Mouse (Mus musculus): Measurements from ENCODE around the gene Qrich2. TPM values are rescaled to one million over a fixed set of nuclear protein-coding genes. Genes with fewer than 3 reads are reported as not detected.

The Qrich2 gene
- total and polyA plus RNA-seq, 2 experiments from 2014 or later, result not detected

DNA sequence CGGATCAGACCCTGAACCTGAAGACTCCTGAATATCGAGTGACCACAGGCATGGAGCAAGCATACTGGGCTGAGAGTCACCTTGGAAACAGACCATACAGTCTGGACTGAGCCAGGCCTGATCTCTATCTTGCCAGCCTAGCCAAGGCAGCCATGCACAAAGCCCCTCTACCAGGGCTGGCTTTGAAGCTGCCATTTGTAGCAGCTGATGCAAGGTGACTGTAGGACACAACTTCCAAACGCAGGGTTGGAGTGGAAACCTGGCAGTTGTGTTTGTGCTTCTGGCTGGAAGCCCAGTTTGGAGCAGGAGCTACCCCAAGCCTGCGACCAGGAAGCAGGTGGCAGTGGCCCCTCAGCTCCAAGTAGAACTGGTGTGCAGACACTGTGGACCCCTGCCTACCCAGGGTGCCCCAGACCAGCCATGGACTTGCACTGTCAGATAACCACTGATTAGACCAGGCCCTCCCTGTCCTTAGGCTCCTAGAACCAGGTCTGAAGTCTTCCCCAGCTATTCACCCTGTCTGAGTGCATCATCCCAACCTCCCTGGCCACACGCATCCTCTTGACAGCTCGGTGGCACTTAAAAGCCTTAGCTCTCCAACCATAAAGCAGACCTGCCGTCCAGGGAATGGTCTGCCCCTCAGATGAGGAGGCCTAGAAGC is 25.5 kb downstream of the Qrich2 start:
- Histone ChIP-seq H3K9me3 (ENCODE audit: low read length) (no peaks in the 10 kb centered on the region), H3K4me3 (ENCODE audit: low read depth, low read length) (no peak overlapping the region), H3K27ac (ENCODE audit: low read depth, low read length) (no peak overlapping the region), H3K27me3 (ENCODE audit: insufficient read depth, low read length) (no peaks in the 10 kb centered on the region), H3K9ac (no peak overlapping the region), H3K4me1 (ENCODE audit: insufficient read depth) (0 out of 2 replicates have a peak, but pooled peaks cover 4% of the 10 kb centered on the region), H3K36me3 (ENCODE audit: insufficient read depth) (peaks cover 16% of the 10 kb centered on the region), H3K4me2 (ENCODE audit: low read depth) (no peak overlapping the region)
- DNase-seq, result peak; percentile 27
- 71% methylated on average over 7 of the region's 7 CpGs for WGBS
- ATAC-seq, result no peak
- TF ChIP-seq CTCF (IDR thresholded peaks at IDR 0.05; ENCODE audit: low read depth), result no peak

DNA sequence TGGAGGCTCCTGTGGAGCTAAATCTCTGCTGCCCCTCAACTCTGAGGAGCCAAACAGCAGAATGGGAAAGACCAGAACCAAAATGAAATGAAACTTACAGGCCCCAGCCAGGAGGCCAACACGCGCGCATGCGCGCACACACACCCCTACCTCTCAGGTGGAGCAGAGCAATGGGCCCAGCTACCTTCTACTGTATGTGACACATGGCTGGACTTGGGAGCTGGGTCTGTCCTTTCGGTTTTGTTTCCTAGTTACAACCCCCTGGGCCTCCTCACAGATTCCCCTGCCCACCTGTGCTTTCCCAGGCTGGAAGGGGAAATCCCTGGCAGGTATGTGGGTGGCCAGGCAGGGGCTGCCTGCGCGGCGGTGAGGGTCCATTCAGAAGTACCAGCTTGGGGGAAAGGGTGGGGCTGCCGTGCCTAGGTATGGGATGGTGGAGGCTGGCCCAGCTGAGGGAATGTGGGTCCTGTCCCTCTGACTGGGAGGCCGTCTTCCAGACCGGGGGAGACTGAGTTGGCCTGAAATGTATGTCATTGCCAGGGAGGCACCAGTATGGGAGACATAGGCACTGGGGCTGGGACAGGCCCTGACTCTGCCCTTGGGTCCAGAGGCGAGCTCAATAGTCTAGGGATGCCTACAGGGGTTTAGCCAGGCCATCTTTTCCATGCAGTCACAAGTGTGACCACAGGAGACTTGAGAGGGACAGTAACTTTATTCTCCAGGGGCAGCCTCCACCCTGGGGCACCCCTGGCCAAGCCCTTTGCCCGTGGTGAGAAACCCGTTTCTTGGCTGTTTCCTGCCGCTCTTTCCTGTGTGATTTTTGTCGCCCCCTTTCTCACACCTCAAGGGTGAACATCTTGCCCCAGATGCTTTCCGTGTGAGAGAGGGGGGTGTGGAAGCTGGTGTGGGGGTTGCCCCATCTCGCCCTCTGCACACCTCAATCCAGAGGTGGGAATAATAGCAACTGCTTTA is 26.5 kb downstream of the Qrich2 start:
- no peaks in the 10 kb centered on the region for H3K9me3 ChIP-seq (ENCODE audit: low read length)
- H3K4me2 ChIP-seq (ENCODE audit: low read depth), result no peak overlapping the region
- ATAC-seq, result no peak
- 85% methylated on average over 19 of the region's 19 CpGs for WGBS
- no peak overlapping the region for H3K4me3 ChIP-seq (ENCODE audit: low read depth, low read length)
- no peak for DNase-seq
- TF ChIP-seq CTCF (IDR thresholded peaks at IDR 0.05; ENCODE audit: low read depth), result no peak
- no peak overlapping the region for H3K9ac ChIP-seq
- peaks cover 16% of the 10 kb centered on the region for H3K36me3 ChIP-seq (ENCODE audit: insufficient read depth)
- 0 out of 2 replicates have a peak, but pooled peaks cover 4% of the 10 kb centered on the region for H3K4me1 ChIP-seq (ENCODE audit: insufficient read depth)
- H3K27ac ChIP-seq (ENCODE audit: low read depth, low read length), result no peak overlapping the region
- no peaks in the 10 kb centered on the region for H3K27me3 ChIP-seq (ENCODE audit: insufficient read depth, low read length)

DNA sequence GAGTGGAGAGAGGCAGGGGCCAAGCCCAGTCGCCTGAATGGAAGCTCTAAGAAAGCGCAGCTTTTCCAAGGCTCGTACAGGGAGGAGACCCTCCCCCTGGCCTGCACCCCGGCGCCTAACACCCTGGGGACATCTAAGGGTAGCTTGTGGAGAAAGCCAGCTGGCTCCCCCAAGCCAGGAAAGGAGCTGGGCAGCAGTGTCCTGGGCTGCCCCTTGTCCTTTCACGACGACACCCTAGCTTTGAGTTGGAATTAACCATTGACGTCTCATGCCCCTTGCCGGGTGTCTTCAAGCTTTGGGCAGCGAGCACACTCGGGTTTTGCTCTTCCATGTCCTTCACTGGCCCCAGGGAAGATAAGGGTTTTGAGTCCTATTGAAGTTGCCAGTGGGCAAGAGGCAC is 28.5 kb downstream of the Qrich2 start:
- Histone ChIP-seq H3K9ac (no peak overlapping the region), H3K36me3 (ENCODE audit: insufficient read depth) (peaks cover 16% of the 10 kb centered on the region), H3K27ac (ENCODE audit: low read depth, low read length) (no peak overlapping the region), H3K4me1 (ENCODE audit: insufficient read depth) (0 out of 2 replicates have a peak, but pooled peaks cover 4% of the 10 kb centered on the region), H3K27me3 (ENCODE audit: insufficient read depth, low read length) (no peaks in the 10 kb centered on the region), H3K9me3 (ENCODE audit: low read length) (no peaks in the 10 kb centered on the region), H3K4me3 (ENCODE audit: low read depth, low read length) (no peak overlapping the region), H3K4me2 (ENCODE audit: low read depth) (no peak overlapping the region)
- DNase-seq (no peak), ATAC-seq (no peak)
- WGBS, result 84% methylated on average over 11 of the region's 11 CpGs
- no peak for TF ChIP-seq CTCF (IDR thresholded peaks at IDR 0.05; ENCODE audit: low read depth)

DNA sequence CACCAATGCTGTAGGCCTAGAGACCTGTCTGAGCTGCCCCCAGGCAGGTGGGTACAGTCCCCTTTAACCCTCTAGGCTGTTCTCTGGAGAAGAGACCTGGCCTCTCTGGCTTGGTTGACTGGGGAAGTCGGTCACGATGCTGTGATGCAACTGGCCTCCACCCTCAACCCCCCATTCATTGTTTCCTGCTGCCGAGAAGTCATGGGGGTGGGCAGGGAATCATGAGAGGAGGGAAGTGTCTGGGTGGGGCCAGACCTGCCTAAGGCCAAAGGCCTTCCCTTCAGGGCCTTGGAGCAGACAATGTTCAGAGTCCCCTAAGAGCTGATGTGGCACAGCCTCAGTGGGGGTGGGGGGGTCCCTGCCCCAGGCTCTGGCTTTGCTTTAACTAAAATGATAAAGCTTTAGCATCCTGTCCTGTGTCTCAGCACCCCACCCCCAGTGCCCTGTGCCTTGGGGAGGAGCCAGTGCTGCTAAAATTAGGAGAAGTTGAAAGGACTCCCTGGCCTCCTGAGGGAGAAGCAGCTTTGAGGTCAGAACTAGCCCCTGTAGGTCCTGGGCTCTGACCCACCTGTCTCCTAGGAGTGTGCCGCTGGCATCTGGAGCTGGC is 29.2 kb downstream of the Qrich2 start:
- 65% methylated on average over 4 of the region's 4 CpGs for WGBS
- no peak overlapping the region for H3K4me3 ChIP-seq (ENCODE audit: low read depth, low read length)
- 0 out of 2 replicates have a peak overlapping the region, but pooled peaks have one; percentile 0 for H3K9ac ChIP-seq
- H3K9me3 ChIP-seq (ENCODE audit: low read length), result no peaks in the 10 kb centered on the region
- no peaks in the 10 kb centered on the region for H3K27me3 ChIP-seq (ENCODE audit: insufficient read depth, low read length)
- 0 out of 2 replicates have a peak, but pooled peaks cover 4% of the 10 kb centered on the region for H3K4me1 ChIP-seq (ENCODE audit: insufficient read depth)
- H3K36me3 ChIP-seq (ENCODE audit: insufficient read depth), result peaks cover 16% of the 10 kb centered on the region
- DNase-seq (no peak), ATAC-seq (no peak)
- no peak for TF ChIP-seq CTCF (IDR thresholded peaks at IDR 0.05; ENCODE audit: low read depth)
- H3K4me2 ChIP-seq (ENCODE audit: low read depth), result peak overlapping the region; percentile 1; the same call in 1 of the 2 replicates
- H3K27ac ChIP-seq (ENCODE audit: low read depth, low read length), result no peak overlapping the region

DNA sequence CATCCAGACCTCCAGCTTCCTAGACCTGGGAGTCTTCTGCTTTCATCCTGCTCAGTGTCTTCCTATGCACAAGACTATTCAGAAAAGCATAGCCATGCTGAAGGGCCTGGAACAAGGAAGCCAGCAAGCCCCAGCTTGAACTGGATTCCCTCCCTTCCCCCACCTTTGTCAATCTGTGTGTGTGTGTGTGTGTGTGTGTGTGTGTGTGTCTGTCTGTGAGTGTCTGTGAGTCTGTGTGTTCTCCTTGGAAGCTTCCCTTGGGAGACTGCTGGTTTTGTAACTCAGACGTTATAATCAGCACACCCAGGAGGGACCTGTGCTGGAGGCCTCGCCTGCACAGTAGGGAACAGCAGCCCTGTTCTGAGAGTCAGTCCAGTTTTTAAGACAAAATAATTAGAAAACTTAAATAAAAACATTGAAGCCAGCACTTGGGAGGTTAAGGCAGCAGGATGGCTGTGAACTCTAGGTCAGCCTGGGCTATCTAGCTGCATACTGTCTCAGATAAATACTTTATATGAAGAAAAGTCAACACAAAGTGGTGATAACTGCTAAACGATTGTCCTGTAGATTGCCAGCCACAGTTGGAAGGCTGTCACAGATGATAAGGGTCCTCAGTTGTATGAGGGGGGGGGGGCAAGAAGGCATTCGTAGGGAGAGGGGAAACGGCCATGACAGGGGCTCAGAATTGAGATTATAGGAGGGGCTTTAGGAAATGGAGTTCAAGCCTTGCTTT is 29.9 kb downstream of the Qrich2 start:
- DNase-seq, result no peak
- H3K4me1 ChIP-seq (ENCODE audit: insufficient read depth), result 0 out of 2 replicates have a peak, but pooled peaks cover 4% of the 10 kb centered on the region
- no peak for ATAC-seq
- WGBS, result 65% methylated on average over 5 of the region's 5 CpGs
- no peak overlapping the region for H3K4me3 ChIP-seq (ENCODE audit: low read depth, low read length)
- H3K9me3 ChIP-seq (ENCODE audit: low read length), result no peaks in the 10 kb centered on the region
- peak overlapping the region; percentile 73 for H3K4me2 ChIP-seq (ENCODE audit: low read depth)
- peaks cover 16% of the 10 kb centered on the region for H3K36me3 ChIP-seq (ENCODE audit: insufficient read depth)
- no peak overlapping the region for H3K27ac ChIP-seq (ENCODE audit: low read depth, low read length)
- no peak for TF ChIP-seq CTCF (IDR thresholded peaks at IDR 0.05; ENCODE audit: low read depth)
- H3K27me3 ChIP-seq (ENCODE audit: insufficient read depth, low read length), result no peaks in the 10 kb centered on the region; the same call in 1 of the 2 replicates
- H3K9ac ChIP-seq, result 0 out of 2 replicates have a peak overlapping the region, but pooled peaks have one; percentile 0
